Mouse (Mus musculus): ENCODE results near the gene Acacb. TPM values are rescaled to one million over a fixed set of nuclear protein-coding genes. Genes with fewer than 3 reads are reported as not detected.
A peak's percentile ranks its signal among the peaks of the same experiment; 100 is the strongest.

Acacb gene
- polyA plus RNA-seq, 1 experiment from 2014 or later, result 9.5 TPM

DNA sequence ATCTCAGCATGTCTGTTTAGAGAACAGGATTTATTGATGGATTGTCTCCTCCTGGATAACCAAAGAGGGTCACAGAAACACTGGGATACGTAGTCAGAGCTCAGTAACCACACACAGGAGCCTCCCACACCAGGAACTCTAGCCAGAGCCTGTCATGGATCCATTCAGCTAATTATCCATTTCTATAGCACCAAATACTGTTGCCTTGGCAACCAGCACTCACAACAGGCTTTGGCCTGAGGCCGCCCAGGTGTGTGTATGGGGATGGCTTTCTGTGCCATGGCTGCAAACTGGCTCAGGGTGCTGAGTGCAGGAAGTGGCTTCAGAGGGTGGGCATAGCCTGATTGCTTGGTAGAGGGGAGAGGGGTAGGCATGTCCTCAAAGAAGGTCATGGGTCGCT is 143.7 kb downstream of the Acacb start:
- no peak for ATAC-seq (ENCODE audit: extremely low read depth, insufficient number of reproducible peaks, low FRiP score, low TSS enrichment)
- Histone ChIP-seq H3K27me3 (replicated peaks) (peaks cover 53% of the 10 kb centered on the region), H3K27ac (replicated peaks) (no peak overlapping the region), H3K4me3 (no peak overlapping the region), H3K9me3 (no peaks in the 10 kb centered on the region), H3K4me2 (no peak overlapping the region), H3K9ac (no peak overlapping the region), H3K36me3 (no peaks in the 10 kb centered on the region), H3K4me1 (no peaks in the 10 kb centered on the region)
- 69% methylated on average over 3 of the region's 3 CpGs for WGBS

DNA sequence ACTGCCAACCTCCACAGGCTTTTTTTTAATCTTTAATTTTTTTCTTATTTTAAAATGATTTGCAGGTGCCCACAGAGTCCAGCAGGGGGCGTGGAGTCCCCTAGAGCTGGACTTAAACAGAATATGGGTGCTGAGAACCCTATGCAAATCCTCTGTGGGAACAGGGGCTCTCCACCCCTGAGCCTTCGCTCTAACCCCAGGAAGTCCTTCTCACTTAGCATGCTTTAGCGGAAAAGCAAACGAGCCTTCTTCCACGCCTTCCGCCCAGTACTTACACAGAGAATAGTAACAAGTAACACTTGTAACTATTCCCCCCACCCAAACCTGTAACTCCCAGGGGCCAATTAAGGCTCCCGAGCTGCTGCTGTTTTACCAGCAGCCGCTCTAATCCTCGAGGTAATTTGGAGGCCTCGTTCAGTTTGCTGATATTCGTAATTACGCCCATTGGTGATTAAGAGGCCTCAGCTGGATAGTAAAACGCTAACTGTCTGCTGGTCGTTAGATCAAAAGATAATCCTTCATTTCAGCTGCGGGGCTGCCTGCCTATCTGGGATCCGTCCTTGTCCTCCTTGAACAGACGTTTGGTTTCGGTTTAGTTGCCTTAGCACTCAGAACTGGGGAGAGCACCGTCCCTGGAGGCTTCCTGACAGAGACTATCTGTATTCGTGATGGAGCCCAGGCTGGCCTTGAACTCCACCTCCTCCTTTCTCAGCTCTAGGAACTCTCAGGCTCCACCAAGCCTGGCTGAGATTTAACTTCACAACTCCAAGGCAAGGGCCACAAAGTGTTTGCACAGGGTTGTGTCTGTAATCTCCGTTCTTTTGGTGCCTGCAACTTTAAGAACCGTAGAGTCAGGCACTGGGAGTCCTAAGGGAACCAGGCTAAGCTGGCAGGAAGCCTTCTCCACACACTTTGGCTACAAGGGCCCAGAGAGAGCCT is 150.6 kb downstream of the Acacb start:
- peaks cover 5% of the 10 kb centered on the region for H3K4me1 ChIP-seq
- peaks cover 31% of the 10 kb centered on the region for H3K27me3 ChIP-seq (replicated peaks)
- no peak overlapping the region for H3K4me3 ChIP-seq
- no peak for ATAC-seq (ENCODE audit: extremely low read depth, insufficient number of reproducible peaks, low FRiP score, low TSS enrichment)
- H3K27ac ChIP-seq (replicated peaks), result no peak overlapping the region
- no peaks in the 10 kb centered on the region for H3K36me3 ChIP-seq
- 19% methylated on average over 22 of the region's 22 CpGs for WGBS
- no peaks in the 10 kb centered on the region for H3K9me3 ChIP-seq
- no peak overlapping the region for H3K9ac ChIP-seq
- H3K4me2 ChIP-seq, result peak overlapping the region; percentile 36

DNA sequence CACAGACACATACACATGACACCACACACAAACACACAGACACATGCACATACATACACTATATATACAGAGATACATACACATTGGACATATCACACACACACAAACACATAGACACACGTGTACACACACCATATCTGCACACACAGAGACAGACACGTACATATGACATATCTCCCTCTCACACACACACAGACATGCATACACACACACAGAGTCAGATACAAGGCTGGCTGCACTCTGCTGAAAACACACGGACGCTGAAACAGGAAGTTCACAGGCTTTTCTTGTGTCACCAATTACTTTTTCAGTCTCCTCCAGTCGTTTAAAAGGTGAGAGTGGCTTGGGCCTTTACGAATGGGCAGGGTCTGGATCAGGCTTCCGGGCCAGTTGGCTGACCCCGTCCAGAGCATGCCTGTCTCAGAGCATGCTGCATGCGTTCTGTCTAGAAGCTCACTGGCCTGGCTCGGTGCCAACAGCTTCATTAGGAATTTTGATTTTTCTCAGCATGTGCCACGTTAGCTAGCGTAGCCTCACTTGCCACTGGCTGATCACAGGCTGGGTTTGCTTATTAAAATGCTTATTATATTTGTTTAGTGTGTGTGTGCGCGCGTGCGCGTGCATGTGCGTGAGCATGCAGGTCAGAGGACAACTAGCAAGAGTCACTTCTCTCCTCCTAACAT is 152.0 kb downstream of the Acacb start:
- H3K27me3 ChIP-seq (replicated peaks), result peaks cover 38% of the 10 kb centered on the region
- WGBS, result 66% methylated on average over 18 of the region's 18 CpGs
- H3K9me3 ChIP-seq, result no peaks in the 10 kb centered on the region
- no peak overlapping the region for H3K4me2 ChIP-seq
- ATAC-seq (ENCODE audit: extremely low read depth, insufficient number of reproducible peaks, low FRiP score, low TSS enrichment), result no peak
- H3K4me1 ChIP-seq, result peaks cover 5% of the 10 kb centered on the region
- no peak overlapping the region for H3K27ac ChIP-seq (replicated peaks)
- no peaks in the 10 kb centered on the region for H3K36me3 ChIP-seq
- no peak overlapping the region for H3K4me3 ChIP-seq
- no peak overlapping the region for H3K9ac ChIP-seq

DNA sequence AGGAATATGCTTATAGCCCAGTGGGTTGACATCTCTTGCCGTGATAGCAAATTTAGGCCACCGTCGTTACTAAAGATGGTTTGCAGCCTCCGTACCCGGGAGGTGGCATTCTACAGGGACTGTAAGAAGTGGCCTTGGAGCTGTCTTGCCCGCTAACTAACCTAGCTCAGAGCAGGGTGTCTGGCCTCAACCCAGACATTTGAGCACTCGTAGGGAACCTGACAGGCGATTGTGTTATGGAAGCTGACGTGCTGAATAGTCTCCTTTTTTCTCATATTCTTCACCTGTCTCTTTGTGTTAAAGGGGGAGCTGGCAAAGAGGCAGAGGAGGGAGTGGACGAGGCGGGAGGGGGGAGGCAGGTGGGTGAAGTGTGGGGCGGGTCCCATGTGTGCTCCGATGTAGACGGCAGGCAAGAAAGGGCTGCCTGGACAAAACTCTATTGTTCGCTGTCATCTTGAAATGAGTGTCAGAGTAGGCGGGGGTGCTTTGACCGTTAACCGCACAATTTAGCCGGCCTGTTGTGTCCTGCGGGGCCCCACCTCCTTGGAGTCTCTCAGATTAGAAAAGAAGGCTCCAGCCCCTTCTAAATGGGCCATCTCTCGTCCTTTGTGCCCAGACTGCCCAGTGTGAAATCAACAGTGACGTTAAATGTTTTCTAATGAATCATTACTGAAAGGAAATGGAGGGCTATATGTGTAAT is 153.0 kb downstream of the Acacb start:
- H3K36me3 ChIP-seq, result no peaks in the 10 kb centered on the region

DNA sequence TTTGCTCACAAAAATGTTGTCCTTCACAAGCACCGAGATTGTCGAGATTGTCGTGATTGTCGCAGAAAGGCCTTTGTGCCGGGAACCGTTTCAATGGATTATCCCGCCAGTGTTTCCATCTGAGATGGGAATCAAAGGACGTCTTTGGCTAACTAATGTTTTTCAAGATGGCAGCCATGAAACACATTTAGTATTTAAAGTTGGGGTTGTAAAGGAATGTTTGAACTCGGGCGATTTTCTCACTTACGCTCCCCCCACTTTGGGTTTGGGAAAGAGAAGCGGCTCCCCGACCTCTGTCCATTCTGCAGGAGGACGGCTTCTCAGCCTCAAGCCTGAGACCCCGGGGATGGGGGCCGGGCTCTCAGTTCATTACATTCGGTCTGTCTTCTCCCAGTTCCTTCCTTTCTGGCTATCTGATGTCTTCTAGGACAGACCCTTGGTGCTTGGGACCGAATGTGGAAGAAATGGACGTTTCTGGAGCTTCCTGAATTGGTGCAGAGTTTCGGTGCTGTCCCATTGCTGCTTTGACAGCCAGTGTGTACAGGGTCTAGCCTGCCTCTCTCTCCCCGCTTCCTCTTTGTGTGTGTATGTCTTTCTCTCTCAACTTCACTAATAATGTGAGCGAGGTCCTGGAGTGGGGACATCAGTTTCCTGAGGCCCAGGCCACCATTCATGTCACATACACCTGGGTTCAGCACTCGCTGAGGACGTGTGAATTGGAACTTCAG is 153.7 kb downstream of the Acacb start:
- no peak overlapping the region for H3K9ac ChIP-seq
- no peak overlapping the region for H3K27ac ChIP-seq (replicated peaks)
- H3K9me3 ChIP-seq, result no peaks in the 10 kb centered on the region
- no peak overlapping the region for H3K4me3 ChIP-seq
- H3K4me2 ChIP-seq, result no peak overlapping the region
- H3K27me3 ChIP-seq (replicated peaks), result peaks cover 42% of the 10 kb centered on the region
- no peaks in the 10 kb centered on the region for H3K36me3 ChIP-seq
- peaks cover 5% of the 10 kb centered on the region for H3K4me1 ChIP-seq
- no peak for ATAC-seq (ENCODE audit: extremely low read depth, insufficient number of reproducible peaks, low FRiP score, low TSS enrichment)
- 72% methylated on average over 24 of the region's 24 CpGs for WGBS

More for the DNA sequence above, 153.0 kb downstream of the Acacb start:
- H3K4me1 ChIP-seq, result peaks cover 5% of the 10 kb centered on the region
- 68% methylated on average over 22 of the region's 22 CpGs for WGBS
- ATAC-seq (ENCODE audit: extremely low read depth, insufficient number of reproducible peaks, low FRiP score, low TSS enrichment), result no peak
- no peak overlapping the region for H3K27ac ChIP-seq (replicated peaks)
- no peak overlapping the region for H3K9ac ChIP-seq
- no peak overlapping the region for H3K4me2 ChIP-seq
- peaks cover 43% of the 10 kb centered on the region for H3K27me3 ChIP-seq (replicated peaks)
- no peak overlapping the region for H3K4me3 ChIP-seq
- H3K9me3 ChIP-seq, result no peaks in the 10 kb centered on the region

Other genes starting within 250 kb of the Acacb start
- gene Coro1c, start 237.8 kb upstream of the Acacb start, polyA plus RNA-seq (2015; fragmentation: Nextera tagmentation; extraction: Ambion mirVana), result 95.4 and 99.4 TPM in 2 replicates
- 12.4 and 13.5 TPM in 2 replicates for gene Ssh1, start 152.6 kb upstream of the Acacb start, polyA plus RNA-seq (2015; fragmentation: Nextera tagmentation; extraction: Ambion mirVana)
- not detected in 2 replicates for gene Dao, start 142.8 kb upstream of the Acacb start, polyA plus RNA-seq (2015; fragmentation: Nextera tagmentation; extraction: Ambion mirVana)
- 7.4 and 7.5 TPM in 2 replicates for gene Usp30, start 81.1 kb upstream of the Acacb start, polyA plus RNA-seq (2015; fragmentation: Nextera tagmentation; extraction: Ambion mirVana)
- gene Svop, start 55.0 kb upstream of the Acacb start, polyA plus RNA-seq (2015; fragmentation: Nextera tagmentation; extraction: Ambion mirVana), result 0.15 and 0.36 TPM in 2 replicates
- 6.4 and 9.1 TPM in 2 replicates for gene Alkbh2, start 18.3 kb upstream of the Acacb start, polyA plus RNA-seq (2015; fragmentation: Nextera tagmentation; extraction: Ambion mirVana)
- gene Ung, start 16.1 kb upstream of the Acacb start, polyA plus RNA-seq (2015; fragmentation: Nextera tagmentation; extraction: Ambion mirVana), result 44.6 and 47.5 TPM in 2 replicates
- not detected in 2 replicates for gene Foxn4, start 127.3 kb downstream of the Acacb start, polyA plus RNA-seq (2015; fragmentation: Nextera tagmentation; extraction: Ambion mirVana)
- gene Myo1h, start 142.6 kb downstream of the Acacb start, polyA plus RNA-seq (2015; fragmentation: Nextera tagmentation; extraction: Ambion mirVana), result 0.68 and 0.86 TPM in 2 replicates
- gene Kctd10, start 234.0 kb downstream of the Acacb start, polyA plus RNA-seq (2015; fragmentation: Nextera tagmentation; extraction: Ambion mirVana), result 87.9 and 93.7 TPM in 2 replicates
- gene Ube3b, start 234.1 kb downstream of the Acacb start, polyA plus RNA-seq (2015; fragmentation: Nextera tagmentation; extraction: Ambion mirVana), result 37.6 and 41.1 TPM in 2 replicates

All from heart, embryonic 13.5 days (tissue).